Mouse (Mus musculus) T-helper 17 cell (primary cell): Measurements from ENCODE around the gene Btla.

Experiments
- in situ Hi-C, 2 experiments: fragments of 300-600 bp; cut with MboI, MseI; formaldehyde crosslinking; loops; 1 replicate in 1 of 2; 2 replicates in 1 of 2; pipeline ENCODE4 v1.15.1; 2025; ENCODE audit warnings: high pct_unique_total_duplicates in 2 of 2

The Btla gene

GRCm38 (mm10) chr16:45223648-45224388 is at the start of gene Btla:
TSS of gene Btla (plus strand) at chr16:45224315.
- in situ Hi-C loops, result loop anchor here (5.0 to 10.0 kb wide), 2 partner anchors 83 to 181 kb away; partner anchors contain the start of gene Cd200 (in 2 of the 2)

- in situ Hi-C loops, result no loop called here
These were observed 45.6 kb upstream of the Btla start for GRCm38 (mm10) chr16:45178552-45178951.

GRCm38 (mm10) chr16:45181824-45182223 is 42.3 kb upstream of the Btla start:
- in situ Hi-C loops, result no loop called here

GRCm38 (mm10) chr16:45192613-45193012 is 31.5 kb upstream of the Btla start:
- in situ Hi-C loops, result loop anchor here in 1 of 2 experiments (10.0 kb wide), 2 partner anchors 392 to 422 kb away; partner anchors contain the start of gene Gcsam

GRCm38 (mm10) chr16:45196816-45197215 is 27.3 kb upstream of the Btla start:
- in situ Hi-C loops, result loop anchor here (5.0 to 10.0 kb wide), 3 partner anchors 388 to 430 kb away; partner anchors contain the start of gene Gcsam (in 1 of the 2)

GRCm38 (mm10) chr16:45201395-45201794 is 22.7 kb upstream of the Btla start:
- in situ Hi-C loops, result no loop called here

- in situ Hi-C loops, result no loop called here
These were observed 19.7 kb upstream of the Btla start for GRCm38 (mm10) chr16:45204438-45204837.

GRCm38 (mm10) chr16:45204859-45205670 is 19.1 kb upstream of the Btla start:
- in situ Hi-C loops, result loop anchor here in 1 of 2 experiments (5.0 kb wide), 1 partner anchor 72 kb away; no protein-coding TSS in a partner anchor

- in situ Hi-C loops, result loop anchor here (5.0 to 10.0 kb wide), 2 partner anchors 85 to 183 kb away; partner anchors contain the start of gene Cd200 (in 2 of the 2)
These were observed 2.1 kb upstream of the Btla start for GRCm38 (mm10) chr16:45222016-45222415.

GRCm38 (mm10) chr16:45222771-45223170 is 1.3 kb upstream of the Btla start:
- in situ Hi-C loops, result loop anchor here (5.0 to 10.0 kb wide), 2 partner anchors 85 to 182 kb away; partner anchors contain the start of gene Cd200 (in 2 of the 2)

GRCm38 (mm10) chr16:45224431-45225008 is 405 bp downstream of the Btla start:
- in situ Hi-C loops, result loop anchor here (5.0 to 25.0 kb wide), 4 partner anchors 83 to 888 kb away; partner anchors contain the start of genes Cd200 (in 2 of the 2), Cd96 (in 1 of the 2) and Plcxd2 (in 1 of the 2)

- in situ Hi-C loops, result loop anchor here (10.0 to 25.0 kb wide), 3 partner anchors 178 to 885 kb away; partner anchors contain the start of genes Cd200 (in 2 of the 2), Cd96 (in 1 of the 2) and Plcxd2 (in 1 of the 2)
These were observed 2.9 kb downstream of the Btla start for GRCm38 (mm10) chr16:45227002-45227401.

- in situ Hi-C loops, result loop anchor here (25.0 kb wide), 2 partner anchors 781 to 881 kb away; partner anchors contain the start of genes Cd96 (in 1 of the 2) and Plcxd2 (in 1 of the 2)
These were observed 7.2 kb downstream of the Btla start for GRCm38 (mm10) chr16:45231296-45231695.

- in situ Hi-C loops, result loop anchor here (25.0 kb wide), 2 partner anchors 779 to 879 kb away; partner anchors contain the start of genes Cd96 (in 1 of the 2) and Plcxd2 (in 1 of the 2)
These were observed 8.9 kb downstream of the Btla start for GRCm38 (mm10) chr16:45233007-45233406.

GRCm38 (mm10) chr16:45242700-45243099 is 18.6 kb downstream of the Btla start:
- in situ Hi-C loops, result loop anchor here (25.0 kb wide), 2 partner anchors 770 to 870 kb away; partner anchors contain the start of genes Cd96 (in 1 of the 2) and Plcxd2 (in 1 of the 2)

GRCm38 (mm10) chr16:45244930-45245472 is 20.9 kb downstream of the Btla start:
- in situ Hi-C loops, result loop anchor here (25.0 kb wide), 2 partner anchors 767 to 867 kb away; partner anchors contain the start of genes Cd96 (in 1 of the 2) and Plcxd2 (in 1 of the 2)

GRCm38 (mm10) chr16:45249761-45250160 is 25.6 kb downstream of the Btla start:
- in situ Hi-C loops, result loop anchor here (25.0 kb wide), 2 partner anchors 763 to 863 kb away; partner anchors contain the start of genes Cd96 (in 1 of the 2) and Plcxd2 (in 1 of the 2)

GRCm38 (mm10) chr16:45250317-45250716 is 26.2 kb downstream of the Btla start:
- in situ Hi-C loops, result no loop called here

- in situ Hi-C loops, result no loop called here
These were observed 27.8 kb downstream of the Btla start for GRCm38 (mm10) chr16:45251773-45252413.
